Mouse (Mus musculus) E14TG2a.4 (cell line): ENCODE results near the gene Panx3.

ENCODE experiments used
- H3K27me3 ChIP-seq: 2 replicates; pipeline ENCODE4 v1.6.1; 2014; ENCODE audit warnings: low read length, control low read depth; ENCODE audit not compliant: insufficient read depth
- H3K36me3 ChIP-seq: 2 replicates; pipeline ENCODE4 v1.6.1; 2014; ENCODE audit warnings: low read length, control low read depth; ENCODE audit not compliant: insufficient read depth
- H3K4me1 ChIP-seq: replicated peaks from 2 replicates; pipeline ENCODE4 v1.6.1; 2014; ENCODE audit warnings: low read depth, low read length, control low read depth
- H3K4me3 ChIP-seq: replicated peaks from 2 replicates; pipeline ENCODE4 v1.5.1; 2014; ENCODE audit warnings: mild to moderate bottlenecking, low read length
- H3K9me3 ChIP-seq: 2 replicates; pipeline ENCODE4 v1.6.1; 2014; ENCODE audit warnings: low read length, control low read depth
- CTCF ChIP-seq: conservative IDR thresholded peaks from 2 replicates; pipeline ENCODE4 v1.5.1; 2014; ENCODE audit warnings: low read length
- NANOG ChIP-seq: IDR thresholded peaks from 2 replicates; pipeline ENCODE4 v1.6.1; 2014; ENCODE audit warnings: borderline replicate concordance, low read length, mixed read lengths
- POU5F1 ChIP-seq: IDR thresholded peaks from 2 replicates; pipeline ENCODE4 v1.6.1; 2014; ENCODE audit warnings: low read length, borderline replicate concordance

Gene Panx3

GRCm38 (mm10) chr9:37627263-37627662 is 41.8 kb downstream of the Panx3 start:
- peaks cover 41% of the 10 kb centered on the region for H3K4me1 ChIP-seq
- no peaks in the 10 kb centered on the region for H3K9me3 ChIP-seq
- H3K36me3 ChIP-seq, result no peaks in the 10 kb centered on the region
- H3K4me3 ChIP-seq, result no peak overlapping the region
- no peak for TF ChIP-seq POU5F1
- TF ChIP-seq NANOG, result peak; percentile 61
- TF ChIP-seq CTCF, result no peak
- H3K27me3 ChIP-seq, result no peaks in the 10 kb centered on the region

- Histone ChIP-seq H3K27me3 (no peaks in the 10 kb centered on the region), H3K4me3 (no peak overlapping the region), H3K36me3 (no peaks in the 10 kb centered on the region), H3K9me3 (no peaks in the 10 kb centered on the region), H3K4me1 (peaks cover 45% of the 10 kb centered on the region)
- TF ChIP-seq POU5F1 (no peak), NANOG (no peak), CTCF (no peak)
Observed at GRCm38 (mm10) chr9:37626103-37626567, 42.9 kb downstream of the Panx3 start.

- H3K4me1 ChIP-seq, result peaks cover 47% of the 10 kb centered on the region
- TF ChIP-seq NANOG (no peak), POU5F1 (no peak), CTCF (no peak)
- H3K4me3 ChIP-seq, result no peak overlapping the region
- H3K9me3 ChIP-seq, result no peaks in the 10 kb centered on the region
- no peaks in the 10 kb centered on the region for H3K36me3 ChIP-seq
- no peaks in the 10 kb centered on the region for H3K27me3 ChIP-seq
Observed at GRCm38 (mm10) chr9:37625641-37626040, 43.4 kb downstream of the Panx3 start.

GRCm38 (mm10) chr9:37625129-37625528 is 43.9 kb downstream of the Panx3 start:
- TF ChIP-seq POU5F1, result no peak
- no peak for TF ChIP-seq CTCF
- TF ChIP-seq NANOG, result no peak
- no peak overlapping the region for H3K4me3 ChIP-seq
- peaks cover 47% of the 10 kb centered on the region for H3K4me1 ChIP-seq
- no peaks in the 10 kb centered on the region for H3K36me3 ChIP-seq
- no peaks in the 10 kb centered on the region for H3K27me3 ChIP-seq
- H3K9me3 ChIP-seq, result no peaks in the 10 kb centered on the region

GRCm38 (mm10) chr9:37624502-37624901 is 44.5 kb downstream of the Panx3 start:
- Histone ChIP-seq H3K36me3 (no peaks in the 10 kb centered on the region), H3K4me1 (peaks cover 46% of the 10 kb centered on the region)

GRCm38 (mm10) chr9:37623981-37624380 is 45.1 kb downstream of the Panx3 start:
- Histone ChIP-seq H3K4me3 (no peak overlapping the region), H3K4me1 (peaks cover 40% of the 10 kb centered on the region), H3K27me3 (no peaks in the 10 kb centered on the region), H3K9me3 (no peaks in the 10 kb centered on the region), H3K36me3 (no peaks in the 10 kb centered on the region)
- TF ChIP-seq NANOG (no peak), CTCF (no peak), POU5F1 (no peak)

More at GRCm38 (mm10) chr9:37624502-37624901, 44.5 kb downstream of the Panx3 start:
- no peak for TF ChIP-seq NANOG
- no peak for TF ChIP-seq CTCF
- TF ChIP-seq POU5F1, result no peak
- H3K27me3 ChIP-seq, result no peaks in the 10 kb centered on the region
- H3K9me3 ChIP-seq, result no peaks in the 10 kb centered on the region
- H3K4me3 ChIP-seq, result no peak overlapping the region

GRCm38 (mm10) chr9:37621290-37621689 is 47.7 kb downstream of the Panx3 start:
- Histone ChIP-seq H3K9me3 (no peaks in the 10 kb centered on the region), H3K27me3 (no peaks in the 10 kb centered on the region), H3K36me3 (no peaks in the 10 kb centered on the region), H3K4me3 (no peak overlapping the region), H3K4me1 (peaks cover 19% of the 10 kb centered on the region)
- TF ChIP-seq POU5F1 (no peak), NANOG (no peak), CTCF (no peak)

- H3K9me3 ChIP-seq, result no peaks in the 10 kb centered on the region
- no peak overlapping the region for H3K4me3 ChIP-seq
- no peaks in the 10 kb centered on the region for H3K27me3 ChIP-seq
- TF ChIP-seq CTCF (peak; percentile 27), POU5F1 (no peak)
- peaks cover 27% of the 10 kb centered on the region for H3K4me1 ChIP-seq
- no peaks in the 10 kb centered on the region for H3K36me3 ChIP-seq
Observed at GRCm38 (mm10) chr9:37616770-37617169, 52.3 kb downstream of the Panx3 start.

- Histone ChIP-seq H3K36me3 (no peaks in the 10 kb centered on the region), H3K27me3 (no peaks in the 10 kb centered on the region), H3K4me1 (peaks cover 21% of the 10 kb centered on the region), H3K4me3 (no peak overlapping the region), H3K9me3 (no peaks in the 10 kb centered on the region)
- TF ChIP-seq NANOG (no peak), CTCF (no peak), POU5F1 (no peak)
Observed at GRCm38 (mm10) chr9:37615220-37615619, 53.8 kb downstream of the Panx3 start.
